10 mouse cellular contexts compared by ENCODE assay signal in the genomic region with DNA sequence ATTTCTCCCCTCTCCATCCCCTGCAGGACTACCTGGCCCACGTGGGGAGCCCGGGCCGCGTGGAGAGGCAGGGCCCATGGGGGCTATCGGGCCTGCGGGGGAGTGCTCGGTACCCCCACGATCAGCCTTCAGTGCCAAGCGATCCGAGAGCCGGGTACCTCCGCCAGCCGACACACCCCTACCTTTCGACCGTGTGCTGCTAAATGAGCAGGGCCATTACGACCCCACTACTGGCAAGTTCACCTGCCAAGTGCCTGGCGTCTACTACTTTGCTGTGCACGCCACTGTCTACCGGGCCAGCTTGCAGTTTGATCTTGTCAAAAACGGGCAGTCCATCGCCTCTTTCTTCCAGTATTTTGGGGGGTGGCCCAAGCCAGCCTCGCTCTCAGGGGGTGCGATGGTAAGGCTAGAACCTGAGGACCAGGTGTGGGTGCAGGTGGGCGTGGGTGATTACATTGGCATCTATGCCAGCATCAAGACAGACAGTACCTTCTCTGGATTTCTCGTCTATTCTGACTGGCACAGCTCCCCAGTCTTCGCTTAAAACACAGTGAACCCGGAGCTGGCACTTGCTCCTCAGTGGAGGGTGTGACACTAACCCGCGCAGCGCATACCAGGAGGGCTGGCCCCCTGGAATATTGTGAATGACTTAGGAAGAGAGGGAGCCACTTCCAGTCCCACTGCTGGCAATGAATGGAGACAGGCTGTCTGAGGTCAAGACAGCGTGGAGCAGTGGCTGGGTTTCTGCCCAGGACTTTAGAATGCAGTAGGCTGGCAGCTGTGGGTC. TPM values are rescaled to one million over a fixed set of nuclear protein-coding genes. Genes with fewer than 3 reads are reported as not detected.
DNase-seq lines count a peak whose midpoint lies in the region; ATAC-seq and TF ChIP-seq lines count a peak whose summit lies in the region.
"Had no signal": no experiment of that assay in that cellular context is flagged by ENCODE, and none has a peak within 500 bp of the region (broad histone marks: within the 10 kb centered on the region; RNA-seq: fewer than 3 reads in every experiment).

No protein-coding gene starts in this region.

- peak overlapping the region; percentile 45 for H3K4me2 ChIP-seq in kidney, postnatal 0 days (ENCODE audit: low read length)
- peak overlapping the region; percentile 44 for H3K4me2 ChIP-seq in embryonic facial prominence, embryonic 12.5 days (replicated peaks)
- H3K4me2 ChIP-seq in hindbrain, embryonic 11.5 days (replicated peaks; ENCODE audit: low read depth, low read length), result no peak overlapping the region
- H3K4me2 ChIP-seq in midbrain, embryonic 11.5 days, result peak overlapping the region; percentile 34; the same call in 1 of the 2 replicates

- no peak for ATAC-seq in kidney, postnatal 0 days (replicated peaks; ENCODE audit: low FRiP score, low read depth)
- ATAC-seq in embryonic facial prominence, embryonic 12.5 days (ENCODE audit: insufficient number of reproducible peaks, insufficient read depth, low FRiP score, low TSS enrichment), result no peak
- no peak for ATAC-seq in hindbrain, embryonic 11.5 days (ENCODE audit: low FRiP score)
- ATAC-seq in midbrain, embryonic 11.5 days (ENCODE audit: low FRiP score), result no peak
- no peak for ATAC-seq in cerebellum, adult (ENCODE audit: insufficient number of reproducible peaks, low FRiP score, low TSS enrichment)

- no peak overlapping the region for H3K4me3 ChIP-seq in kidney, postnatal 0 days (replicated peaks; ENCODE audit: low read depth, low read length)
- no peak overlapping the region for H3K4me3 ChIP-seq in embryonic facial prominence, embryonic 12.5 days
- H3K4me3 ChIP-seq in hindbrain, embryonic 11.5 days (ENCODE audit: low read depth, low read length), result no peak overlapping the region
- no peak overlapping the region for H3K4me3 ChIP-seq in midbrain, embryonic 11.5 days (ENCODE audit: low read depth, low read length)

- H3K27me3 ChIP-seq in kidney, postnatal 0 days (ENCODE audit: insufficient read depth, low read length), result no peaks in the 10 kb centered on the region
- no peaks in the 10 kb centered on the region for H3K27me3 ChIP-seq in embryonic facial prominence, embryonic 12.5 days
- no peaks in the 10 kb centered on the region for H3K27me3 ChIP-seq in hindbrain, embryonic 11.5 days (ENCODE audit: control insufficient read depth, insufficient read depth, low read length)
- no peaks in the 10 kb centered on the region for H3K27me3 ChIP-seq in midbrain, embryonic 11.5 days (ENCODE audit: control insufficient read depth, insufficient read depth, low read length)

- H3K9ac ChIP-seq in kidney, postnatal 0 days (ENCODE audit: low read depth, low read length), result 0 out of 2 replicates have a peak overlapping the region, but pooled peaks have one; percentile 31
- H3K9ac ChIP-seq in embryonic facial prominence, embryonic 12.5 days, result peak overlapping the region; percentile 36; the same call in 1 of the 2 replicates
- 0 out of 2 replicates have a peak overlapping the region, but pooled peaks have one; percentile 11 for H3K9ac ChIP-seq in hindbrain, embryonic 11.5 days (ENCODE audit: low read depth, low read length)
- H3K9ac ChIP-seq in midbrain, embryonic 11.5 days (ENCODE audit: low read length), result peak overlapping the region; percentile 44; the same call in 1 of the 2 replicates

- no peak for TF ChIP-seq CTCF in kidney, postnatal 0 days (IDR thresholded peaks at IDR 0.05; ENCODE audit: low read depth)

- intact Hi-C loops in left cerebral cortex, postnatal 36 days (cut with DNase I), result loop anchor here (10.0 kb wide), 1 partner anchor 124 kb away; no protein-coding TSS in a partner anchor

- no peak overlapping the region; the same call in 1 of the 2 replicates for H3K27ac ChIP-seq in kidney, postnatal 0 days
- H3K27ac ChIP-seq in embryonic facial prominence, embryonic 12.5 days, result 0 out of 2 replicates have a peak overlapping the region, but pooled peaks have one; percentile 30
- H3K27ac ChIP-seq in hindbrain, embryonic 11.5 days (ENCODE audit: low read depth, low read length), result no peak overlapping the region
- no peak overlapping the region for H3K27ac ChIP-seq in midbrain, embryonic 11.5 days (ENCODE audit: low read depth, low read length)

- peaks cover 45% of the 10 kb centered on the region for H3K4me1 ChIP-seq in kidney, postnatal 0 days (replicated peaks; ENCODE audit: insufficient read depth, low read length)
- peaks cover 51% of the 10 kb centered on the region for H3K4me1 ChIP-seq in embryonic facial prominence, embryonic 12.5 days
- peaks cover 15% of the 10 kb centered on the region for H3K4me1 ChIP-seq in hindbrain, embryonic 11.5 days (replicated peaks; ENCODE audit: control insufficient read depth, insufficient read depth, low read length)
- H3K4me1 ChIP-seq in midbrain, embryonic 11.5 days (ENCODE audit: control insufficient read depth, insufficient read depth, low read length), result peaks cover 40% of the 10 kb centered on the region

- H3K9me3 ChIP-seq in kidney, postnatal 0 days (replicated peaks; ENCODE audit: low read length), result no peaks in the 10 kb centered on the region
- H3K9me3 ChIP-seq in embryonic facial prominence, embryonic 12.5 days, result no peaks in the 10 kb centered on the region
- no peaks in the 10 kb centered on the region for H3K9me3 ChIP-seq in hindbrain, embryonic 11.5 days (ENCODE audit: control insufficient read depth, low read length)
- H3K9me3 ChIP-seq in midbrain, embryonic 11.5 days (ENCODE audit: control insufficient read depth, low read length), result no peaks in the 10 kb centered on the region

- 70% methylated on average over 31 of the region's 31 CpGs for WGBS in kidney, postnatal 0 days
- WGBS in embryonic facial prominence, embryonic 12.5 days, result 79% methylated on average over 31 of the region's 31 CpGs
- 78% methylated on average over 31 of the region's 31 CpGs for WGBS in hindbrain, embryonic 11.5 days
- 81% methylated on average over 31 of the region's 31 CpGs for WGBS in midbrain, embryonic 11.5 days

- no peak for DNase-seq in kidney, postnatal 0 days (ENCODE audit: low spot score)
- DNase-seq in kidney, adult 11 months, result no peak
- DNase-seq in hindbrain, embryonic 11.5 days (ENCODE audit: low spot score), result no peak
- DNase-seq in midbrain, embryonic 11.5 days (ENCODE audit: low spot score, missing footprints), result no peak
- no peak for DNase-seq in left cerebral cortex, postnatal 36 days (ENCODE audit: low spot score in 2 of 2)
- no peak for DNase-seq in thymus, postnatal 25 days

- no peaks in the 10 kb centered on the region for H3K36me3 ChIP-seq in kidney, postnatal 0 days (ENCODE audit: insufficient read depth, low read length)
- peaks cover 37% of the 10 kb centered on the region for H3K36me3 ChIP-seq in embryonic facial prominence, embryonic 12.5 days
- no peaks in the 10 kb centered on the region for H3K36me3 ChIP-seq in hindbrain, embryonic 11.5 days (ENCODE audit: control insufficient read depth, insufficient read depth, low read length)
- peaks cover 5% of the 10 kb centered on the region; the same call in 1 of the 2 replicates for H3K36me3 ChIP-seq in midbrain, embryonic 11.5 days (ENCODE audit: control insufficient read depth, insufficient read depth, low read length)

RNA-seq across cellular contexts. Expression of a gene that starts 1.4 kb away (rescaled TPM):
- polyA plus RNA-seq in kidney, postnatal 0 days (2015; fragmentation: Nextera tagmentation; extraction: Ambion mirVana), result 9.7 and 12.3 TPM in 2 replicates
- 0.78 and 1.3 TPM in 2 replicates for polyA plus RNA-seq in embryonic facial prominence, embryonic 12.5 days (2016; fragmentation: Nextera tagmentation; extraction: Ambion mirVana)
- 0.82 and 1.2 TPM in 2 replicates for polyA plus RNA-seq in hindbrain, embryonic 11.5 days (2014; fragmentation: Nextera tagmentation; extraction: Ambion mirVana)
- polyA plus RNA-seq in midbrain, embryonic 11.5 days (2014; fragmentation: Nextera tagmentation; extraction: Ambion mirVana), result 0.85 and 0.99 TPM in 2 replicates
- total RNA-seq in left cerebral cortex, postnatal 36 days (2021), result 10 to 100 TPM; 15.1 to 19.3 TPM
- total RNA-seq: common myeloid progenitor, adult 5-6 weeks; granulocyte monocyte progenitor cell, adult 5-6 weeks had no signal

RNA-seq across cellular contexts. Expression of a gene that starts 4.8 kb away (rescaled TPM):
- not detected in 2 replicates for polyA plus RNA-seq in kidney, postnatal 0 days (2015; fragmentation: Nextera tagmentation; extraction: Ambion mirVana)
- 0.19 and 0.33 TPM in 2 replicates for polyA plus RNA-seq in embryonic facial prominence, embryonic 12.5 days (2016; fragmentation: Nextera tagmentation; extraction: Ambion mirVana)
- 0.29 and 0.38 TPM in 2 replicates for polyA plus RNA-seq in hindbrain, embryonic 11.5 days (2014; fragmentation: Nextera tagmentation; extraction: Ambion mirVana)
- 0.23 and 0.36 TPM in 2 replicates for polyA plus RNA-seq in midbrain, embryonic 11.5 days (2014; fragmentation: Nextera tagmentation; extraction: Ambion mirVana)
- 1 to 10 TPM in 1 of 2 experiments, not detected in 1; 1.0 TPM for total RNA-seq in left cerebral cortex, postnatal 36 days (2021)
- total RNA-seq: common myeloid progenitor, adult 5-6 weeks; granulocyte monocyte progenitor cell, adult 5-6 weeks had no signal

RNA-seq across cellular contexts. Expression of a gene that starts 4.9 kb away (rescaled TPM):
- polyA plus RNA-seq in kidney, postnatal 0 days (2015; fragmentation: Nextera tagmentation; extraction: Ambion mirVana), result 46.6 and 49.7 TPM in 2 replicates
- polyA plus RNA-seq in embryonic facial prominence, embryonic 12.5 days (2016; fragmentation: Nextera tagmentation; extraction: Ambion mirVana), result 86.7 and 88.8 TPM in 2 replicates
- 43.7 and 51.8 TPM in 2 replicates for polyA plus RNA-seq in hindbrain, embryonic 11.5 days (2014; fragmentation: Nextera tagmentation; extraction: Ambion mirVana)
- polyA plus RNA-seq in midbrain, embryonic 11.5 days (2014; fragmentation: Nextera tagmentation; extraction: Ambion mirVana), result 49.5 and 56.4 TPM in 2 replicates
- 10 to 100 TPM; 29.2 to 35.7 TPM for total RNA-seq in left cerebral cortex, postnatal 36 days (2021)

RNA-seq across cellular contexts. Expression of a gene that starts 6.9 kb away (rescaled TPM):
- polyA plus RNA-seq in kidney, postnatal 0 days (2015; fragmentation: Nextera tagmentation; extraction: Ambion mirVana), result 0.11 and 0.16 TPM in 2 replicates
- 0.13 and 0.20 TPM in 2 replicates for polyA plus RNA-seq in embryonic facial prominence, embryonic 12.5 days (2016; fragmentation: Nextera tagmentation; extraction: Ambion mirVana)
- polyA plus RNA-seq in hindbrain, embryonic 11.5 days (2014; fragmentation: Nextera tagmentation; extraction: Ambion mirVana), result 0.10 and 0.23 TPM in 2 replicates
- not detected in 2 replicates for polyA plus RNA-seq in midbrain, embryonic 11.5 days (2014; fragmentation: Nextera tagmentation; extraction: Ambion mirVana)
- under 1 TPM in 1 of 2 experiments, not detected in 1; 0.22 TPM for total RNA-seq in left cerebral cortex, postnatal 36 days (2021)
- total RNA-seq: common myeloid progenitor, adult 5-6 weeks had no signal

RNA-seq across cellular contexts. Expression of a gene that starts 25.8 kb away (rescaled TPM):
- polyA plus RNA-seq in kidney, postnatal 0 days (2015; fragmentation: Nextera tagmentation; extraction: Ambion mirVana), result 46.3 and 46.6 TPM in 2 replicates
- 22.3 and 24.2 TPM in 2 replicates for polyA plus RNA-seq in embryonic facial prominence, embryonic 12.5 days (2016; fragmentation: Nextera tagmentation; extraction: Ambion mirVana)
- polyA plus RNA-seq in hindbrain, embryonic 11.5 days (2014; fragmentation: Nextera tagmentation; extraction: Ambion mirVana), result 13.0 and 14.3 TPM in 2 replicates
- polyA plus RNA-seq in midbrain, embryonic 11.5 days (2014; fragmentation: Nextera tagmentation; extraction: Ambion mirVana), result 14.5 and 15.2 TPM in 2 replicates
- total RNA-seq in left cerebral cortex, postnatal 36 days (2021), result 10 to 100 TPM; 14.9 to 18.4 TPM
